Mouse (Mus musculus) bone marrow, adult 2 months (tissue): ENCODE data around the gene Sash3.

Experiments used
- CTCF ChIP-seq: fragments of 200-500 bp; IDR thresholded peaks from 2 replicates; pipeline ENCODE4 v1.5.1; 2011; ENCODE audit warnings: low read length, control low read depth; ENCODE audit not compliant: control insufficient read depth, insufficient read depth
- POLR2A ChIP-seq: fragments of 200-500 bp; IDR thresholded peaks from 2 replicates; pipeline ENCODE4 v1.6.1; 2011; ENCODE audit warnings: low read depth, mild to moderate bottlenecking, control low read depth, low read length, borderline replicate concordance; ENCODE audit not compliant: control insufficient read depth

DNA sequence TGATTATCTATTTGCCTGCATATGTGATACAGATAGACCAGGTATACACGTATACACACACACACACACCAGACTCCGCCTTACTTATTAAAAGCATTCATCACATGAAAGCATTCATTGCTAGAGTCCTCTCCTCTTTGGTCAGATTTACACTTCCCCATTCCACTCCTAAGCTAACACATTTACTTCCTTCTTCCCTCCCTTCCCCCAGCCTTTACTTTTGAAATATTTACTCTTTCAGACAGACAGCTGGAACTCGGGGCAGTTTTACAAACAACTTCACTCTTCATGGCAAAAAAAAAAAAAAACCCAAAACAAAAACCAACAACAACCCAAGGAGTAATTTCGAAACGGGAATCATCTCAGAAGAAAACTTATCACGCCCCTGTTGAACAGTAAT lies 58.2 kb downstream of the Sash3 start:
- TF ChIP-seq CTCF (no peak), POLR2A (no peak)
